Mouse (Mus musculus): Measurements from ENCODE around the gene Pla2g4c.

DNA sequence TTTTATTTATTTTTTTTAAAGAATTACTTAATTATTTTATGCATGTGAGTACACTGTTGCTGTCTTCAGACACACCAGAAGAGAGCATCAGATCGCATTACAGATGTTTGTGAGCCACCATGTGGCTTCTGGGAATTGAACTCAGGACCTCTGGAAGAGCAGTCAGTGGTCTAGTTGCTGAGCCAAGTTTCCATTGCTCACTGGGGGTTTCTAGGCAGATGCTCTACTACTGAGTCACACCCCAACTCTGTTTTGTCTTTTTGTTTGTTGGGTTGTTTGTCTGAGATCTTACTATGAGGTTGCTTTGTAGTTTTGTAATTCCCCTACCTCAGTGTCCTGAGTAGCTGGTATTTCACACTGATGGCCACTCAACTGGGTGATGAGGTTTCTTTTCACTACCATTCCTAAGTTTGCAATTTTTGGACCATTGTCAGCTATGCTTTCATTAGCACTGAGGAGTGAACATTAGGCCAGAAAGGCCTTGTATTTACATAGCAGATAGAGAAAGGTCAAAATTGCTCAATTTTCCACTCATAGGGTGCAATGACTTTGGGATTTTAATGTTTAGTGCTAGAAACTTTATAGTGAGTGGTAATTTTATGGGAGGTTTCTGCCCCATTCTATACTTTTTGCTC lies 34.3 kb upstream of the Pla2g4c start:
- no peak for TF ChIP-seq CTCF (IDR thresholded peaks at IDR 0.05; ENCODE audit: extremely low read depth, insufficient read length, insufficient replicate concordance, low read depth, low read length)
- no peak for TF ChIP-seq POLR2A (IDR thresholded peaks at IDR 0.05; ENCODE audit: low read depth, low read length)
